Mouse (Mus musculus) T-helper 17 cell (primary cell): ENCODE data around the gene Olfr403.
"Not testable (repeated sequence)": the region's sequence is repeated elsewhere in the genome, so short reads cannot be mapped to it uniquely, and the experiment has no call there.

ENCODE experiments used
- in situ Hi-C, 2 experiments: fragments of 300-600 bp; cut with MboI, MseI; formaldehyde crosslinking; loops; 1 replicate in 1 of 2; 2 replicates in 1 of 2; pipeline ENCODE4 v1.15.1; 2025; ENCODE audit warnings: high pct_unique_total_duplicates in 2 of 2

Olfr403 gene

GRCm38 (mm10) chr11:74185949-74186348 is at the start of gene Olfr403:
Gene Olfr403, plus strand, starts transcription at chr11:74186249.
- in situ Hi-C loops, result loop anchor here in 1 of 2 experiments (10.0 kb wide), 1 partner anchor 771 kb away; no protein-coding TSS in a partner anchor

- in situ Hi-C loops, result not testable (repeated sequence)
Observed at GRCm38 (mm10) chr11:74140001-74140400, 46.0 kb upstream of the Olfr403 start.

- in situ Hi-C loops, result no loop called here
Observed at GRCm38 (mm10) chr11:74145866-74146265, 40.2 kb upstream of the Olfr403 start.

GRCm38 (mm10) chr11:74153229-74153628 is 32.8 kb upstream of the Olfr403 start, which contains the start of gene Olfr402:
Gene Olfr402, plus strand, starts transcription at chr11:74153529.
- in situ Hi-C loops, result no loop called here

GRCm38 (mm10) chr11:74168771-74169170 is 17.3 kb upstream of the Olfr403 start:
- in situ Hi-C loops, result no loop called here

GRCm38 (mm10) chr11:74183168-74183567 is 2.9 kb upstream of the Olfr403 start:
- in situ Hi-C loops, result loop anchor here in 1 of 2 experiments (10.0 kb wide), 1 partner anchor 768 kb away; no protein-coding TSS in a partner anchor

- in situ Hi-C loops, result loop anchor here in 1 of 2 experiments (10.0 kb wide), 1 partner anchor 769 kb away; no protein-coding TSS in a partner anchor
Observed at GRCm38 (mm10) chr11:74183745-74184144, 2.3 kb upstream of the Olfr403 start.

- in situ Hi-C loops, result no loop called here
Observed at GRCm38 (mm10) chr11:74211279-74211678, 25.2 kb downstream of the Olfr403 start, which contains the start of gene Olfr43. Gene Olfr43, minus strand, starts transcription at chr11:74211379.

- in situ Hi-C loops, result loop anchor here in 1 of 2 experiments (5.0 kb wide), 1 partner anchor 106 kb away; no protein-coding TSS in a partner anchor
Observed at GRCm38 (mm10) chr11:74241201-74241600, 55.2 kb downstream of the Olfr403 start.
